Mouse (Mus musculus): ENCODE measurements around the gene Ppfibp2. TPM values are rescaled to one million over a fixed set of nuclear protein-coding genes. Genes with fewer than 3 reads are reported as not detected.

Gene Ppfibp2
- polyA plus RNA-seq, 1 experiment from 2014 or later, result 4.2 TPM

DNA sequence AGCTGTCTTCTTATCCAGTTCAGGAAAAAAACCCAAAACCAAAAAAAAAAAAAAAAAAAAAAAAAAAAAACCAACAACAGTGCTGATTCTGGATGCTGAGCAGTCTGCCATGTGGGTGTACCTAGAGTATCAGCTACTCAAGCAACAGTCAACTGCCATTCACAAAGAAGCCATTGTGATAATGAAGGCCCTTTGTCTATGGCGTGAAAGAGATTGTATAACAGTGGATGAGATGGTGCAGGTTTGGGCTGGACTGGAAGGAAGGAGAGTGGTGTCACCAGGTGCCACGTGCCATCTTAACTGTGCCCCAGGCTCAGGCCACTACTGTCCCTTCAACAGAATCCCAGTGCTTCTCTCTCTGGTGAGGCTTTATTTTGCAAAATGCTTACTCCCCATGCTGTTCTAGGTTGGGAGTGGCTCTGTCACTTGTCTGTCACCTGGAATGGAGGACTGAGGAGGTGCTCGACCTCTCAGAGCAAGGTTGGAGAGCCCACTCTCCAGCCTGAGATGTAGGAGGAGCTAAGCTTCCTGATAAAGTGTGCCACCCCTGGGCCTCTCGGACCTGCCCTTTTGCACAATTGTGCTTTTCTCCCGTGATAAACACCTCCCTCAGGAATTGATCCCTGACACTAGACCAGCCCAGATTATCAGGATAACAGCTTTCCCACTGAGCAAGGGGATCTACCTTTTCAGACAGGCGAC lies 85.3 kb downstream of the Ppfibp2 start:
- H3K9me3 ChIP-seq (ENCODE audit: control insufficient read depth, low read length), result no peaks in the 10 kb centered on the region
- no peak overlapping the region for H3K4me2 ChIP-seq (ENCODE audit: low read depth, low read length, severe bottlenecking)
- ATAC-seq (replicated peaks; ENCODE audit: low FRiP score) (no peak), DNase-seq (ENCODE audit: low spot score) (no peak)
- no peaks in the 10 kb centered on the region for H3K4me1 ChIP-seq (replicated peaks; ENCODE audit: control insufficient read depth, insufficient read depth, low read length)
- WGBS, result 35% methylated on average over 6 of the region's 6 CpGs
- H3K36me3 ChIP-seq (ENCODE audit: control insufficient read depth, insufficient read depth, low read length), result no peaks in the 10 kb centered on the region
- H3K4me3 ChIP-seq (ENCODE audit: low read depth, low read length), result no peak overlapping the region
- H3K9ac ChIP-seq (ENCODE audit: low read length), result no peak overlapping the region
- no peak overlapping the region for H3K27ac ChIP-seq (ENCODE audit: low read depth, low read length)
- H3K27me3 ChIP-seq (ENCODE audit: control insufficient read depth, insufficient read depth, low read length), result no peaks in the 10 kb centered on the region

- Histone ChIP-seq H3K4me2 (ENCODE audit: low read depth, low read length, severe bottlenecking) (no peak overlapping the region), H3K9ac (ENCODE audit: low read length) (no peak overlapping the region), H3K36me3 (ENCODE audit: control insufficient read depth, insufficient read depth, low read length) (no peaks in the 10 kb centered on the region), H3K9me3 (ENCODE audit: control insufficient read depth, low read length) (no peaks in the 10 kb centered on the region), H3K27me3 (ENCODE audit: control insufficient read depth, insufficient read depth, low read length) (no peaks in the 10 kb centered on the region), H3K4me1 (replicated peaks; ENCODE audit: control insufficient read depth, insufficient read depth, low read length) (no peaks in the 10 kb centered on the region), H3K27ac (ENCODE audit: low read depth, low read length) (no peak overlapping the region), H3K4me3 (ENCODE audit: low read depth, low read length) (no peak overlapping the region)
- ATAC-seq (replicated peaks; ENCODE audit: low FRiP score) (no peak), DNase-seq (ENCODE audit: low spot score) (no peak)
- 95% methylated on average over 2 of the region's 2 CpGs for WGBS
Observed at GRCm38 (mm10) chr7:107681306-107681705, 86.3 kb downstream of the Ppfibp2 start.

DNA sequence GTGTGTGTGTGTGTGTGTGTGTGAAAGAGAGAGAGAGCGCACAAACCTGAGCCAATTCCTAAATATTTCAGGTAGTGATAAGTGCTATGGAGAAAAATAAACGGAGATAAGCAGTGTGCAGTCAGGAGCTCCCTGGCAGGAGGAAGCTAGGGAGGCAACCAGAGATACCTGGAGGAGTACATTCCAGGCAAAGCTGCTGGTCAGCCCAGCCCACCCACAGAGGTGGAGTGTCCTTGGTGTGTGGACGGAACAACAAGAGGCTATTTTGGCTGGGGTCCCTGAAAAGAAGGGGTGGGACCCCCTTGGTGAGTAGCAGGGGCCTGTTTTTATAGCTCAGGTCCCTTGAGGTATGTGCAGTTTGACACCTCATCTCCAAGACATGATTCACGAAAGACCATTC lies 88.2 kb downstream of the Ppfibp2 start:
- H3K4me3 ChIP-seq (ENCODE audit: low read depth, low read length), result no peak overlapping the region
- no peaks in the 10 kb centered on the region for H3K36me3 ChIP-seq (ENCODE audit: control insufficient read depth, insufficient read depth, low read length)
- H3K27me3 ChIP-seq (ENCODE audit: control insufficient read depth, insufficient read depth, low read length), result no peaks in the 10 kb centered on the region
- H3K27ac ChIP-seq (ENCODE audit: low read depth, low read length), result no peak overlapping the region
- DNase-seq (ENCODE audit: low spot score) (no peak), ATAC-seq (replicated peaks; ENCODE audit: low FRiP score) (no peak)
- 76% methylated on average over 4 of the region's 4 CpGs for WGBS
- no peaks in the 10 kb centered on the region for H3K9me3 ChIP-seq (ENCODE audit: control insufficient read depth, low read length)
- no peak overlapping the region for H3K4me2 ChIP-seq (ENCODE audit: low read depth, low read length, severe bottlenecking)
- no peak overlapping the region for H3K9ac ChIP-seq (ENCODE audit: low read length)
- H3K4me1 ChIP-seq (replicated peaks; ENCODE audit: control insufficient read depth, insufficient read depth, low read length), result no peaks in the 10 kb centered on the region

GRCm38 (mm10) chr7:107683622-107684021 lies 88.6 kb downstream of the Ppfibp2 start:
- Histone ChIP-seq H3K4me3 (ENCODE audit: low read depth, low read length) (no peak overlapping the region), H3K27ac (ENCODE audit: low read depth, low read length) (no peak overlapping the region), H3K9me3 (ENCODE audit: control insufficient read depth, low read length) (no peaks in the 10 kb centered on the region), H3K4me1 (replicated peaks; ENCODE audit: control insufficient read depth, insufficient read depth, low read length) (no peaks in the 10 kb centered on the region), H3K4me2 (ENCODE audit: low read depth, low read length, severe bottlenecking) (no peak overlapping the region), H3K27me3 (ENCODE audit: control insufficient read depth, insufficient read depth, low read length) (no peaks in the 10 kb centered on the region), H3K36me3 (ENCODE audit: control insufficient read depth, insufficient read depth, low read length) (no peaks in the 10 kb centered on the region), H3K9ac (ENCODE audit: low read length) (no peak overlapping the region)
- ATAC-seq (replicated peaks; ENCODE audit: low FRiP score), result no peak
- DNase-seq (ENCODE audit: low spot score), result no peak
- WGBS, result 86% methylated on average over 3 of the region's 3 CpGs

GRCm38 (mm10) chr7:107685238-107685954 lies 90.4 kb downstream of the Ppfibp2 start:
- no peaks in the 10 kb centered on the region for H3K27me3 ChIP-seq (ENCODE audit: control insufficient read depth, insufficient read depth, low read length)
- H3K36me3 ChIP-seq (ENCODE audit: control insufficient read depth, insufficient read depth, low read length), result no peaks in the 10 kb centered on the region
- no peaks in the 10 kb centered on the region for H3K4me1 ChIP-seq (replicated peaks; ENCODE audit: control insufficient read depth, insufficient read depth, low read length)
- WGBS, result 89% methylated on average over 8 of the region's 8 CpGs
- ATAC-seq (replicated peaks; ENCODE audit: low FRiP score), result no peak
- no peak overlapping the region for H3K27ac ChIP-seq (ENCODE audit: low read depth, low read length)
- no peak overlapping the region for H3K4me2 ChIP-seq (ENCODE audit: low read depth, low read length, severe bottlenecking)
- no peaks in the 10 kb centered on the region for H3K9me3 ChIP-seq (ENCODE audit: control insufficient read depth, low read length)
- H3K4me3 ChIP-seq (ENCODE audit: low read depth, low read length), result no peak overlapping the region
- DNase-seq (ENCODE audit: low spot score), result no peak
- H3K9ac ChIP-seq (ENCODE audit: low read length), result no peak overlapping the region

- H3K27me3 ChIP-seq (ENCODE audit: control insufficient read depth, insufficient read depth, low read length), result no peaks in the 10 kb centered on the region
- no peak overlapping the region for H3K27ac ChIP-seq (ENCODE audit: low read depth, low read length)
- no peaks in the 10 kb centered on the region; the same call in 1 of the 2 replicates for H3K4me1 ChIP-seq (replicated peaks; ENCODE audit: control insufficient read depth, insufficient read depth, low read length)
- no peak overlapping the region for H3K4me3 ChIP-seq (ENCODE audit: low read depth, low read length)
- DNase-seq (ENCODE audit: low spot score) (no peak), ATAC-seq (replicated peaks; ENCODE audit: low FRiP score) (no peak)
- H3K9me3 ChIP-seq (ENCODE audit: control insufficient read depth, low read length), result no peaks in the 10 kb centered on the region
- 91% methylated on average over 7 of the region's 7 CpGs for WGBS
- H3K36me3 ChIP-seq (ENCODE audit: control insufficient read depth, insufficient read depth, low read length), result no peaks in the 10 kb centered on the region
- no peak overlapping the region for H3K9ac ChIP-seq (ENCODE audit: low read length)
- H3K4me2 ChIP-seq (ENCODE audit: low read depth, low read length, severe bottlenecking), result no peak overlapping the region
Observed at GRCm38 (mm10) chr7:107685955-107686285, 90.9 kb downstream of the Ppfibp2 start.

DNA sequence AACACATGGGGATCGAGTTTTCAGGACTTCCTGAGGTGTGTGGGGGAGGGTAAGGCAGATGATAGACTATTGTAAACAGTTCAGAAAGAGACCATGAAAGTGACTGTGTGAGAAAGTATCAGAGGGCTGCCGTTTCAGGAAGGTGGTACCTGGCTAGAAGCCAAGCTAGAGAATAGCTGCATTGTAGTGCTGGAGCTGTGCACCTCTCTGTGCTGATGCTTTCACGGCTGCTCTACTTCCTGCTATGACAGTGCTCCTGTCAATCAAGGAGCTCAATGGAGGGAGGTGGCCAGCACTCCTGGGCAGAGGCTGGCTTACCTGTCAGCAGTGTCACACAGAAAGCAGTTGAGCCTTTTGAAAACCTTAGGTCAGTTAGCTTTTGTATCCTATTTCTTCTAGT lies 92.4 kb downstream of the Ppfibp2 start:
- Histone ChIP-seq H3K36me3 (ENCODE audit: control insufficient read depth, insufficient read depth, low read length) (no peaks in the 10 kb centered on the region), H3K27me3 (ENCODE audit: control insufficient read depth, insufficient read depth, low read length) (no peaks in the 10 kb centered on the region), H3K4me1 (replicated peaks; ENCODE audit: control insufficient read depth, insufficient read depth, low read length) (no peaks in the 10 kb centered on the region; the same call in 1 of the 2 replicates), H3K27ac (ENCODE audit: low read depth, low read length) (no peak overlapping the region), H3K4me2 (ENCODE audit: low read depth, low read length, severe bottlenecking) (no peak overlapping the region), H3K4me3 (ENCODE audit: low read depth, low read length) (no peak overlapping the region), H3K9ac (ENCODE audit: low read length) (no peak overlapping the region), H3K9me3 (ENCODE audit: control insufficient read depth, low read length) (no peaks in the 10 kb centered on the region)
- DNase-seq (ENCODE audit: low spot score) (no peak), ATAC-seq (replicated peaks; ENCODE audit: low FRiP score) (no peak)
- 47% methylated on average over 3 of the region's 3 CpGs for WGBS

GRCm38 (mm10) chr7:107688040-107688439 lies 93.0 kb downstream of the Ppfibp2 start:
- no peak for ATAC-seq (replicated peaks; ENCODE audit: low FRiP score)
- Histone ChIP-seq H3K27ac (ENCODE audit: low read depth, low read length) (no peak overlapping the region), H3K4me1 (replicated peaks; ENCODE audit: control insufficient read depth, insufficient read depth, low read length) (no peaks in the 10 kb centered on the region; the same call in 1 of the 2 replicates), H3K4me3 (ENCODE audit: low read depth, low read length) (no peak overlapping the region), H3K9me3 (ENCODE audit: control insufficient read depth, low read length) (no peaks in the 10 kb centered on the region), H3K27me3 (ENCODE audit: control insufficient read depth, insufficient read depth, low read length) (no peaks in the 10 kb centered on the region), H3K36me3 (ENCODE audit: control insufficient read depth, insufficient read depth, low read length) (no peaks in the 10 kb centered on the region), H3K9ac (ENCODE audit: low read length) (no peak overlapping the region), H3K4me2 (ENCODE audit: low read depth, low read length, severe bottlenecking) (no peak overlapping the region)
- no peak for DNase-seq (ENCODE audit: low spot score)
- 77% methylated on average over 4 of the region's 4 CpGs for WGBS
